Mouse (Mus musculus) forebrain, embryonic 10.5 days (tissue): ENCODE measurements around the gene Rgs16. TPM values are rescaled to one million over a fixed set of nuclear protein-coding genes. Genes with fewer than 3 reads are reported as not detected.

Source experiments
- DNase-seq: peaks from one replicate; pipeline ENCODE4 v3.0.0-alpha.2; 2017; ENCODE audit warnings: low spot score; ENCODE audit errors: extremely low spot score
- H3K27ac ChIP-seq: fragments of 300-500 bp; sonication (generic); 2 replicates; pipeline ENCODE4 v1.5.1; 2016; ENCODE audit warnings: mild to moderate bottlenecking
- H3K27me3 ChIP-seq: fragments of 300-500 bp; sonication (generic); 2 replicates; pipeline ENCODE4 v1.6.1; 2016; ENCODE audit warnings: mild to moderate bottlenecking; ENCODE audit not compliant: poor library complexity, severe bottlenecking
- H3K36me3 ChIP-seq: fragments of 300-500 bp; sonication (generic); replicated peaks from 2 replicates; pipeline ENCODE4 v1.6.1; 2016; ENCODE audit warnings: mild to moderate bottlenecking, moderate library complexity
- H3K4me1 ChIP-seq: fragments of 300-500 bp; sonication (generic); 2 replicates; pipeline ENCODE4 v1.6.1; 2016
- H3K4me3 ChIP-seq: fragments of 300-500 bp; sonication (generic); 2 replicates; pipeline ENCODE4 v1.5.1; 2016; ENCODE audit warnings: mild to moderate bottlenecking, moderate library complexity
- H3K9me3 ChIP-seq: fragments of 300-500 bp; sonication (generic); 2 replicates; pipeline ENCODE4 v1.6.1; 2016; ENCODE audit warnings: mild to moderate bottlenecking, moderate library complexity
- WGBS: fragments of 180-500 bp; shearing (Covaris S2); methylation state at CpG from one replicate; pipeline ENCODE4 v1.1.7; 2016; 5-methylcytosine and 5-hydroxymethylcytosine counted together
- polyA plus RNA-seq: library from polyadenylated mRNA; unstranded; fragments of >200 nt; fragmentation: Nextera tagmentation; extraction: Ambion mirVana; gene quantifications from 2 replicates; pipeline ENCODE4 v1.2.1, GENCODE M21; 2016

Rgs16 gene
- polyA plus RNA-seq, 1 experiment from 2014 or later = 31.0 TPM

DNA sequence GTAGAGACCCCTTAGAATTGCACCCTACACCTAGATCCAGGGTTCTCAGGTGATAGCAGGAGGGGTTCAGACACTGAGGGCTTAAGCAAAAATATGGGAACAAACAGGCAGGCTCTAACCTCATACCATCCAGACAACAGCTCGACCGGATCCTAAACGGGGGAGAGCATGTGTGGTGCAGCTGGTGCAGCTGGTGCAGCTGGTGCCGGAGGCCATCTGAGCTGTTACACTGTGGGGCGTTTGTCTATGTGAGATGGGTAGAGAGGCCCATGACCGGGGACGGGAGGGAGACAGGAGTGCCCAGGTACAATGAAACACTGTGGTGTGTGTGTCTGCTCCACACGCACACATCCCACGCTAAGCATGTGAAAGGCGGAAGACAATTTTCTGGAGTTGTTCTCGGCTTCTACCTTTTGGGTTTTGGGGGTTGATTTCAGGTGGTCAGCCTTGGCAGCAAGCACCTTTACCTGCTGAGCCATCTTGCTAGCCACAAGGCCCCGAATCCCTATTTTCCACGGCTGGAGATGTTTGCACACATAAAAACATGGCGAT is 6.0 kb downstream of the Rgs16 start:
- Histone ChIP-seq H3K36me3 (peaks cover 20% of the 10 kb centered on the region), H3K4me3 (no peak overlapping the region), H3K9me3 (no peaks in the 10 kb centered on the region), H3K4me1 (peaks cover 54% of the 10 kb centered on the region), H3K27ac (no peak overlapping the region; the same call in 1 of the 2 replicates), H3K27me3 (peaks cover 38% of the 10 kb centered on the region)
- 84% methylated on average over 14 of the region's 14 CpGs for WGBS
- no peak for DNase-seq

DNA sequence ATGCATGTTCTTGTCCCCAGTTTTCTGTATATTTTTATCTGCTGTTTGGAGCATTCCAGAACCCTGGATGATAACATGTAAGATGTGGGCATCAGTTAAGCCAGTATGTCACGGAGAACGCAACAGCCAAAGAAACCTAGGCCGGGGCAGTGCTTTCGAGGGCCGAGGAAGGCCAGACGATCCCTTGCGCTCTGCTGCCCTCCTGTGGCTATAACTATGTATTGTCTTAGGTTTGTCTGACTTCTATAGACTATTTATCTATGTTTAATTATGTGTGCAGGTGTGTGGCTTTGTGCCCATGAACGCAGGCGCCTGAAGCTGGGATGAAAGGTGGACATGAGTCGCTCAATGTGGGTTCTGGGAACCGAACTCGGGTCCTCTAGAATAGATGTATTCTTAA is 6.6 kb downstream of the Rgs16 start:
- 5% methylated on average over 12 of the region's 12 CpGs for WGBS
- H3K4me1 ChIP-seq = peaks cover 49% of the 10 kb centered on the region

DNA sequence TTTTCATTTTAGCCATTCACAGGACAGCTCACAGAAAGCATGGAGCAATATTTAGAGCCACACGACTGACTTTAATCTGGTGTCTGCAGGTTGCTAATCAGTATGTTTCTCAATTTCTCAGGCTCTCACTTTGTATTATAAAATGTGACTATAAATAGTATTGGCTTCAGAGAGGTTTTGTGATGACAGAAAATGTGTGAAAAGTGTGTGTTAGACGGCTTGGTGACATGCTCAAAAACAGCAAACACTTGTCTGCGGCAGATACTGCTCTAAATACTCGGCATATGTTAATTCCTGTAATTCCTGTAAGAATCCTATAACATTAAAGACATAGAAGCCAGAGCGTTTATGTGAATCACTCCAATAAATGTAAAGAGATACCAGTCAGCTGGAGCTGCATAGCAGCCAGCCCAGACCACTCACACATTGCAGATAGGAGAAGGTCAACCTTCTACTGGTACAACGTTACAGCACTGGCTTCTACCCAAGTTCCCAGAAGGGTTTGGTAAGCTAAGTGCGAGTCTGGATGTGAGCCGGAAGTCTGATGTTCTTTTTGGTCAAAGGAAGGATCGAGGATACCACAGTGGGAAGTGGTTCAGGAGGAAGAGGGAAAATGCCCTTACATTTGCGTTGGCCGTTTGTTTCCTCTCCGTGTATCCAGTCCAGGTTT is 7.8 kb downstream of the Rgs16 start:
- Histone ChIP-seq H3K4me1 (peaks cover 40% of the 10 kb centered on the region), H3K27me3 (peaks cover 29% of the 10 kb centered on the region), H3K27ac (no peak overlapping the region), H3K9me3 (no peaks in the 10 kb centered on the region), H3K36me3 (peaks cover 17% of the 10 kb centered on the region), H3K4me3 (no peak overlapping the region)
- 79% methylated on average over 12 of the region's 12 CpGs for WGBS
- DNase-seq = no peak

More for the DNA sequence above, 6.6 kb downstream of the Rgs16 start:
- DNase-seq = peak; percentile 75
- no peak overlapping the region for H3K27ac ChIP-seq
- peaks cover 33% of the 10 kb centered on the region for H3K27me3 ChIP-seq
- no peak overlapping the region for H3K4me3 ChIP-seq
- H3K9me3 ChIP-seq = no peaks in the 10 kb centered on the region
- H3K36me3 ChIP-seq = peaks cover 20% of the 10 kb centered on the region

DNA sequence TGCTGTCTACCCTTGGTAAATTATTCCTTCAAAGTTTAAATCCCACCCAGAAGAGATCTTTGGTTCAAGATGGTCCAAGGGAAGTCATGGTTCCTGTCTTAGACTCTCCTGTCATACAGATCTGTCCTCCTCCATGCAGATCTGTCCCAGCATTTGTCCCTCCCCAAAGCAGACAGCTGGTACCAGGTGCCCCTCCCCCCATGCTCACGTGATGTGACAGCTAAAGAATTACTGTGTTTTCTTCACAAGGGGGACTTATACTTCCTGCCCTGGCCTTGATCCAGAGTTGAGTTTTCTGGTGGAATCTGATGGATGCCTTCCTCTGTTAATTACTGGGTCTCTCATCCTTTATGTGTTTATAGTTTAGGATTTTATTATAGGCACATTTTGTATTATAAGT is 8.4 kb downstream of the Rgs16 start:
- peaks cover 11% of the 10 kb centered on the region for H3K36me3 ChIP-seq
- 0 out of 2 replicates have a peak overlapping the region, but pooled peaks have one; percentile 89 for H3K27ac ChIP-seq
- WGBS = 18% methylated on average over 1 of the region's 1 CpGs
- H3K27me3 ChIP-seq = peaks cover 29% of the 10 kb centered on the region
- H3K9me3 ChIP-seq = no peaks in the 10 kb centered on the region
- DNase-seq = no peak
- H3K4me1 ChIP-seq = peaks cover 39% of the 10 kb centered on the region
- H3K4me3 ChIP-seq = no peak overlapping the region

DNA sequence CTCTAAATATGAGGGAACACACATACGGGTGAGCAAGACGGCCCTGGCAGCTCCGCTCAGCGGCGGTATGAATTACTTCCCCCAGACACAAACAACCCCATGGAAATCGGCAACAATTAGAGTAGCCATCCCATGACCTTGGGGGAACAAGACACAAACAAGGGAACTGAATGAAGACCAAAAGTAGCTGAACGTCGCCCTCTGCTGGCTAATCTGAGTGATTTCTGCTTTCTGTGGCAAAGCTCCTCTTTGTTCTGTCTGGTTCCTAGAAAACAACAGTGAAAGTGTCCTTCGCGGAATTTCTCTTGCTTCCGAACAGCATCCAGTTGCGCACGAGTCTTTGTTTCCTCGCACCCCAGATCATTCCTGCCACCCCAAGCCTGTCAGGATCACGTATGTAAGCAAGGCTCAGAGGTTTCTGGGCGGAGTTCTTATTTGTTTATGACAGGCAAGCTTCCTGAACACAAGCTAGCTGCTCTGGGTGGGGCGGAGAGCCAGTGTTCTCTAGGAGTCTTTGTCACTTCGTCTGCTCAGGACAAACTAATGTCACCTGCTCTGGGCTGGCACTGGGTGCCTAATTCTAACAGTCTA is 9.2 kb downstream of the Rgs16 start, which contains the start of gene Rnasel:
Gene Rnasel (plus strand): TSS at position 216 of the 591 bp plus-strand sequence.
- H3K27ac ChIP-seq = peak within 1 kb of the TSS; percentile 89
- peaks cover 5% of the 10 kb centered on the region for H3K36me3 ChIP-seq
- H3K27me3 ChIP-seq = peaks cover 29% of the 10 kb centered on the region
- 8% methylated on average over 18 of the region's 18 CpGs for WGBS
- H3K9me3 ChIP-seq = no peaks in the 10 kb centered on the region
- peak; percentile 82 for DNase-seq
- peaks cover 32% of the 10 kb centered on the region for H3K4me1 ChIP-seq
- H3K4me3 ChIP-seq = peak within 1 kb of the TSS; percentile 47

DNA sequence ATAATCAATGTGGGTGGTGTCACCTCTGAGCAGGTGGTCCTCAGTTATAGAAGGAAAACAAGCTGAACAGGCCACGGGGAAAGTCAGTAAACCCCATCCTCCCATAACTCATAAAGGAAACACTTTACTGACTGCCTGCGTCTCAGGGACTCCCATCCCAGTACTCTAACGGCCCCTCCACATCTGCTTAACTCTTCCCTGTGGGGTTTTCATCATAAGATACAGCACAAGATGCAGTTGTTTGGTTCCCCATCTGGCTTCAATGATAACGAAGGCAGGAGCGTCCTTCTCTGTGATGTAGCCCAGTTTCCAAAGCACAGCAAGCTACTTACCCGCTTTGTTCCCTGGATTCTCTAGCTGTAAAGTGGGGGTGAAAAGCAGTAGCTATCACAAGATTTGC is 9.9 kb downstream of the Rgs16 start:
- H3K27me3 ChIP-seq = peaks cover 29% of the 10 kb centered on the region
- H3K27ac ChIP-seq = peak overlapping the region; percentile 89
- H3K4me1 ChIP-seq = peaks cover 26% of the 10 kb centered on the region
- peak overlapping the region; percentile 47; the same call in 1 of the 2 replicates for H3K4me3 ChIP-seq
- no peaks in the 10 kb centered on the region for H3K9me3 ChIP-seq
- DNase-seq = no peak
- 76% methylated on average over 6 of the region's 6 CpGs for WGBS
- no peaks in the 10 kb centered on the region for H3K36me3 ChIP-seq

DNA sequence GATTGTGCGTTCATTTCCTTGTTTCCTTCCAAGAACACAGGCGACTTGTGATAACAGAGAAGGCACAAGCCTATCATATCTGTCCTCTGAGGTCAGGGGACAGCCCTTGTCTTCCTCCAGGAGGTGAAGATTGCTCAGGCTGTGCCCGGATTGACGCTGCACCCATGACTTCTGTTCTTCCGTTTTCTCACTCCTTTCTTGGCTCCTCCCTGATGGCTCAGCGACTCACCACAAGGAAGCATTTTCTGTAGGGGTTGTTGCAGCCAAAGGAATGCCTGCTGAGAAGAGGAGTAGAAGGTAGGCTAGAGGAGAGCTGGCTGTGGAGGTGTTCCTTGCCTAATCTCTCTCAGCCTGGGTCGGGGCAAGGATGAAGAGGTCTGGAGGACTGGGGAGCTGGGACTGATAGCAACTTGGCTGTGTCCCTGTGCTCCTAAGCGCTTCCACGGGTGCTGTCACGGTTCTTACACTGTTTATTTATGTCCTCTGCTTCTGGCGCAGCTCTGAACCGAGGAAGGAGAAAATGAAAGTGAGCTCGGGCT is 11.7 kb downstream of the Rgs16 start:
- Histone ChIP-seq H3K27ac (no peak overlapping the region), H3K9me3 (no peaks in the 10 kb centered on the region), H3K4me3 (no peak overlapping the region), H3K36me3 (no peaks in the 10 kb centered on the region), H3K27me3 (peaks cover 23% of the 10 kb centered on the region), H3K4me1 (peaks cover 21% of the 10 kb centered on the region)
- WGBS = 60% methylated on average over 13 of the region's 13 CpGs
- no peak for DNase-seq

DNA sequence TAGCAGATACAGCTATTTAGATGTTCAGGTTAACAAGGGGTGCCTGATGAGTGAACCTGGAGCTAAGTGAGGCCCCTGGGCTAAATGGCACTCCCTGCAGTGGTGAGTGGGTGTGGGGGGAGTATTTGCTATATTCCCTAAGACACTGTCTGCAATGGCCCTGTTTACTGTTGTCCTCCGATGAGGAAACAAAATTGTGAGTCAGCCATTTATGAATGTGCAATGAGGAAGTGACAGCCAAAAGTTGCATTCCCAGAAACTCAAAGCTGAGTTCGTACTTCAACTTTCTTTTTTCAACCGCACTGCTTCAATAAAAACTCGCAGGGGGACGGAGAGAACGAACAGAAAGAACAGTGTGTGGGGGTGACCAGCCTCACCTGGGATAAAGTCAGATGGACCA is 12.4 kb downstream of the Rgs16 start:
- Histone ChIP-seq H3K9me3 (no peaks in the 10 kb centered on the region), H3K4me3 (no peak overlapping the region), H3K27me3 (peaks cover 19% of the 10 kb centered on the region), H3K4me1 (peaks cover 21% of the 10 kb centered on the region), H3K27ac (no peak overlapping the region), H3K36me3 (no peaks in the 10 kb centered on the region)
- 92% methylated on average over 6 of the region's 6 CpGs for WGBS
- DNase-seq = no peak

DNA sequence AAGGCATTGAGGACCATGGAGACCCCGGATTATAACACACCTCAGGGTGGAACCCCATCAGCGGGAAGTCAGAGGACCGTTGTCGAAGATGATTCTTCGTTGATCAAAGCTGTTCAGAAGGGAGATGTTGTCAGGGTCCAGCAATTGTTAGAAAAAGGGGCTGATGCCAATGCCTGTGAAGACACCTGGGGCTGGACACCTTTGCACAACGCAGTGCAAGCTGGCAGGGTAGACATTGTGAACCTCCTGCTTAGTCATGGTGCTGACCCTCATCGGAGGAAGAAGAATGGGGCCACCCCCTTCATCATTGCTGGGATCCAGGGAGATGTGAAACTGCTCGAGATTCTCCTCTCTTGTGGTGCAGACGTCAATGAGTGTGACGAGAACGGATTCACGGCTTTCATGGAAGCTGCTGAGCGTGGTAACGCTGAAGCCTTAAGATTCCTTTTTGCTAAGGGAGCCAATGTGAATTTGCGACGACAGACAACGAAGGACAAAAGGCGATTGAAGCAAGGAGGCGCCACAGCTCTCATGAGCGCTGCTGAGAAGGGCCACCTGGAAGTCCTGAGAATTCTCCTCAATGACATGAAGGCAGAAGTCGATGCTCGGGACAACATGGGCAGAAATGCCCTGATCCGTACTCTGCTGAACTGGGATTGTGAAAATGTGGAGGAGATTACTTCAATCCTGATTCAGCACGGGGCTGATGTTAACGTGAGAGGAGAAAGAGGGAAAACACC is 13.7 kb downstream of the Rgs16 start:
- no peak for DNase-seq
- H3K9me3 ChIP-seq = no peaks in the 10 kb centered on the region
- H3K27ac ChIP-seq = no peak overlapping the region
- no peak overlapping the region for H3K4me3 ChIP-seq
- peaks cover 8% of the 10 kb centered on the region; the same call in 1 of the 2 replicates for H3K27me3 ChIP-seq
- WGBS = 84% methylated on average over 25 of the region's 25 CpGs
- peaks cover 13% of the 10 kb centered on the region for H3K4me1 ChIP-seq
- H3K36me3 ChIP-seq = no peaks in the 10 kb centered on the region

DNA sequence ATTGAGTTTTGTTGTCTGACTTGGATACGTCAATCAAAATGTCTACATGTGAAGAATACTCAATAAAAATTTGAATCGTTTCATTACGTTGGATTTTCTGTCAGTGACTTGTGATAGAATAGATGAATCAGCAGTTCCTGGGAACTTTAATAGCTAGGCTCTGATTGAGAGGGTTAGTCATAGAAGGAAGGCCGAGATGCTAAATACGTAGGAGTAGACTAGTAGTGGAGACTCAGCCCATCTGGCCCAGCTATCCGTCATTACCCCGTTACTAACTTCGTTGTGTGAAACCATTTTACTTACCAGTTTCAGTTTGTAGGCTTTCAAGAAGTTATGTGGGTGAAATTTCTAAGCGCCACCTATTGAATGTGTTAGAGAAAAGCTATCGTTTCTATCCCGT is 24.0 kb downstream of the Rgs16 start:
- no peak for DNase-seq
- WGBS = 91% methylated on average over 11 of the region's 11 CpGs
- H3K4me3 ChIP-seq = no peak overlapping the region
- H3K27me3 ChIP-seq = no peaks in the 10 kb centered on the region
- no peaks in the 10 kb centered on the region for H3K36me3 ChIP-seq
- no peaks in the 10 kb centered on the region; the same call in 1 of the 2 replicates for H3K4me1 ChIP-seq
- no peaks in the 10 kb centered on the region for H3K9me3 ChIP-seq
- no peak overlapping the region for H3K27ac ChIP-seq

DNA sequence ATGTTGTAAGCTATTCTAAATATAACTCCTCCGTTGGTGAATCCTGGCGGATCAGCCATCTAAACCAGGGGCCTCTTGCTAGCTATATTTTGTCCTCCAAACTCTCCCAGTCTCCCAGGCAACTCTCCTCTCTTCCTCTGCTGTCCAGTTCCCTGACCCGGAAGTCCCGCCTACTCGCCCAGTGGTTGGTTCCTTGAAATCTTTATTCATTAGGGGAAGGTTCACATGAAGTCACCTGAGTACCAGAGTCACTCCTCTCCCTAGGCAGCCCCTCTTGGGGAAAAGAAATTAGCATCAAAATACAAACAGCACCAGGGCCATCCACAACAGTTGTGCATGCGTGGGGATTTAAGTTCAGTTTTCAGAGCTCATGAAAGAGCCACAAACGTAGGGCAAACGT is 26.1 kb downstream of the Rgs16 start:
- Histone ChIP-seq H3K4me1 (no peaks in the 10 kb centered on the region; the same call in 1 of the 2 replicates), H3K27me3 (no peaks in the 10 kb centered on the region), H3K27ac (no peak overlapping the region), H3K4me3 (no peak overlapping the region), H3K36me3 (no peaks in the 10 kb centered on the region), H3K9me3 (no peaks in the 10 kb centered on the region)
- DNase-seq = no peak
- WGBS = 48% methylated on average over 8 of the region's 8 CpGs

DNA sequence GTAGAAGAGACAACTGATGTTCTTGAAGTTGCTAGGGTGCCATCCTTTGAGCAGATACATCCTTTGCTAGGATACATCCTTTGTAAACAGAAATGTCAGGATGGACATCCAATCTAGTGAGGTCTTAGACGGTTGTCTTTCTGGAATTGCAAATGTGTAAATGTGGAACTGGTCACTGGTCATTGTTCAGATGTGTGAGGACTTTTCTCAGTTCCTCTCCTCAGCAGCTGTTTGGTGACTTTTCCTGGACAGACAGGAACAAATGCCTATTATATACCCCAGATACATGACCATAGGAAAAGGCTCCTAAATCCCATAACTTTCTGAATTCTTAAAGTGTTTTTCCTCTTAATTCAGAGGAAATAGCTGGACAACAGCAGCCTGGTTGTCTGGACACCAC is 27.1 kb downstream of the Rgs16 start:
- H3K4me1 ChIP-seq = no peaks in the 10 kb centered on the region; the same call in 1 of the 2 replicates
- H3K27me3 ChIP-seq = no peaks in the 10 kb centered on the region
- H3K27ac ChIP-seq = no peak overlapping the region
- H3K4me3 ChIP-seq = no peak overlapping the region
- no peaks in the 10 kb centered on the region for H3K9me3 ChIP-seq
- 100% methylated on average over 1 of the region's 1 CpGs for WGBS
- no peaks in the 10 kb centered on the region for H3K36me3 ChIP-seq
- no peak for DNase-seq
